28 mouse cellular contexts compared by ENCODE assay signal in genomic region chr1:189458421-189458820, GRCm38 (mm10). TPM values are rescaled to one million over a fixed set of nuclear protein-coding genes. Genes with fewer than 3 reads are reported as not detected.
"Had no signal": no experiment of that assay in that cellular context is flagged by ENCODE, and none has a peak within 500 bp of the region (broad histone marks: within the 10 kb centered on the region; RNA-seq: fewer than 3 reads in every experiment).

No protein-coding gene starts in this region.

- H3K27me3 ChIP-seq: heart, embryonic 12.5 days; hindbrain, embryonic 12.5 days; limb, embryonic 12.5 days; liver, embryonic 13.5 days had no signal

- H3K9ac ChIP-seq: heart, embryonic 12.5 days; hindbrain, embryonic 12.5 days; hindbrain, embryonic 14.5 days; limb, embryonic 12.5 days; liver, embryonic 13.5 days had no signal

- ATAC-seq: hindbrain, embryonic 16.5 days; inflammation-experienced regulatory T-cells, adult 6 months; intestine, embryonic 16.5 days had no signal

- H3K27ac ChIP-seq: gastrocnemius, adult 2 months; heart, embryonic 10.5 days; hindbrain, embryonic 10.5 days; hindbrain, embryonic 12.5 days; hindbrain, embryonic 14.5 days; layer of hippocampus, adult 2 months; limb, embryonic 12.5 days; liver, embryonic 13.5 days had no signal

- H3K9me3 ChIP-seq: heart, embryonic 10.5 days; hindbrain, embryonic 10.5 days; hindbrain, embryonic 12.5 days; limb, embryonic 12.5 days had no signal

- H3K4me1 ChIP-seq: heart, embryonic 10.5 days; heart, embryonic 12.5 days; limb, embryonic 12.5 days; liver, embryonic 13.5 days had no signal

- H3K4me3 ChIP-seq: gastrocnemius, adult 2 months; heart, embryonic 10.5 days; heart, embryonic 12.5 days; hindbrain, embryonic 10.5 days; hindbrain, embryonic 12.5 days; layer of hippocampus, adult 2 months; limb, embryonic 12.5 days; liver, embryonic 13.5 days had no signal

- H3K4me2 ChIP-seq: heart, embryonic 12.5 days; hindbrain, embryonic 12.5 days; hindbrain, embryonic 14.5 days; limb, embryonic 12.5 days; liver, embryonic 11.5 days; liver, embryonic 13.5 days had no signal

- H3K36me3 ChIP-seq: heart, embryonic 10.5 days; heart, embryonic 12.5 days; hindbrain, embryonic 10.5 days; hindbrain, embryonic 12.5 days; limb, embryonic 12.5 days; liver, embryonic 13.5 days had no signal

- DNase-seq: gastrocnemius, adult 2 months; gastrocnemius, postnatal 10 days; gastrocnemius, postnatal 25 days; heart, adult 18-20 months; heart, postnatal 10 days; heart, postnatal 4 days; kidney, adult 18-20 months; kidney, adult 8-10 months; kidney, postnatal 10 days; kidney, postnatal 25 days; kidney, postnatal 4 days; layer of hippocampus, adult 9-11 months; layer of hippocampus, postnatal 36 days; left cerebral cortex, postnatal 4 days; liver; liver, embryonic 13.5 days had no signal

RNA-seq across cellular contexts. Expression of gene Kcnk2, which starts 56.3 kb away (rescaled TPM):
- total RNA-seq: granulocyte monocyte progenitor cell, adult 5-6 weeks had no signal
- polyA plus RNA-seq: inflammation-experienced regulatory T-cells, adult 6 months had no signal
